Mouse (Mus musculus): ENCODE measurements around the gene Pdk1. TPM values are rescaled to one million over a fixed set of nuclear protein-coding genes. Genes with fewer than 3 reads are reported as not detected.

Gene Pdk1
- polyA plus RNA-seq, 1 experiment = 12.7 TPM

DNA sequence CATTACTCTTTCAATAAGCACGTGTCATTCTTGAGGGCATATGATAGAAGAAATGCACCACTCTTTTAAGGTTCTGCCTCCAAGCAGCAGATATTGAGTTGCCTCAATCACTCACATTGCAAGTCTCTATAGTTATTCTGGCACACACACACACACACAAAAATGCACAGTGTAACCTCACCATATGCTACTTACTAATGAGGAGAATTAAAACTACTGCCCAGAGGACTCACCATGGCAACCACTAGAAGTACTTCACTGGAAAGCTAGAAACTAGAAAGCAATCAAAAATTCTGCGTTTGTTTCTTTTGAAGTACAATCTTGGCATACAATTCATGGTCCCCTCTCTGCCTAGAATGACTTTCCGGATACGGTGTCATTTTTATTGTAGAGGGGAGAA is 78.2 kb downstream of the Pdk1 start:
- TF ChIP-seq POLR2A (IDR thresholded peaks at IDR 0.05; ENCODE audit: borderline replicate concordance, insufficient read depth, low read length) = no peak
- TF ChIP-seq CTCF (IDR thresholded peaks at IDR 0.05; ENCODE audit: borderline replicate concordance, insufficient read depth, low read depth, low read length) = no peak
- WGBS = 64% methylated on average over 4 of the region's 4 CpGs

More for the DNA sequence above, 78.2 kb downstream of the Pdk1 start:
- no peaks in the 10 kb centered on the region for H3K27me3 ChIP-seq (ENCODE audit: control insufficient read depth, insufficient read depth, low read length)
- H3K4me1 ChIP-seq (ENCODE audit: control insufficient read depth, insufficient read depth, low read length) = no peaks in the 10 kb centered on the region
- H3K4me3 ChIP-seq (replicated peaks; ENCODE audit: insufficient read depth, low read depth, low read length) = no peak overlapping the region
- DNase-seq = no peak
- H3K27ac ChIP-seq (ENCODE audit: insufficient read depth, low read length) = no peak overlapping the region

Other genes with a start within 250 kb of the Pdk1 start
- gene Itga6, start 127.6 kb upstream of the Pdk1 start, polyA plus RNA-seq (2012; rRNA removed) = 23.6 and 26.0 TPM in 2 replicates
- 192 and 200 TPM in 2 replicates for gene Rapgef4, start 108.0 kb downstream of the Pdk1 start, polyA plus RNA-seq (2012; rRNA removed)